Mouse (Mus musculus): ENCODE measurements around the gene Inpp4a.

Gene Inpp4a

GRCm38 (mm10) chr1:37409647-37410046, 110.0 kb downstream of the Inpp4a start:
- DNase-seq (ENCODE audit: low spot score): no peak

GRCm38 (mm10) chr1:37415394-37415793, 115.7 kb downstream of the Inpp4a start:
- no peak for DNase-seq (ENCODE audit: low spot score)

GRCm38 (mm10) chr1:37419420-37419819, 119.8 kb downstream of the Inpp4a start:
- DNase-seq (ENCODE audit: low spot score): peak; percentile 73

- DNase-seq (ENCODE audit: low spot score): no peak
Observed at GRCm38 (mm10) chr1:37427144-37427875, 127.6 kb downstream of the Inpp4a start.

GRCm38 (mm10) chr1:37428911-37429310, 129.2 kb downstream of the Inpp4a start:
- DNase-seq (ENCODE audit: low spot score): no peak

- peak; percentile 94 for DNase-seq (ENCODE audit: low spot score)
Observed at GRCm38 (mm10) chr1:37429366-37430296, 130.0 kb downstream of the Inpp4a start, which contains the start of the genes Coa5 and Unc50. Gene Coa5 (minus strand): TSS chr1:37430103. Gene Unc50 (plus strand): TSS chr1:37430139.

GRCm38 (mm10) chr1:37430297-37430840, 130.7 kb downstream of the Inpp4a start:
- no peak for DNase-seq (ENCODE audit: low spot score)

- DNase-seq (ENCODE audit: low spot score): no peak
Observed at GRCm38 (mm10) chr1:37436419-37436818, 136.8 kb downstream of the Inpp4a start.

- no peak for DNase-seq (ENCODE audit: low spot score)
Observed at GRCm38 (mm10) chr1:37442848-37443835, 143.5 kb downstream of the Inpp4a start.

GRCm38 (mm10) chr1:37448361-37449095, 148.9 kb downstream of the Inpp4a start:
- DNase-seq (ENCODE audit: low spot score): peak; percentile 81

- DNase-seq (ENCODE audit: low spot score): no peak
Observed at GRCm38 (mm10) chr1:37451270-37451669, 151.6 kb downstream of the Inpp4a start.

- no peak for DNase-seq (ENCODE audit: low spot score)
Observed at GRCm38 (mm10) chr1:37457546-37457945, 157.9 kb downstream of the Inpp4a start.

Measured in testis, postnatal 10 days (tissue).